Mouse (Mus musculus): ENCODE measurements around the gene Flnc. TPM values are rescaled to one million over a fixed set of nuclear protein-coding genes. Genes with fewer than 3 reads are reported as not detected.

The Flnc gene
- polyA plus RNA-seq, 1 experiment, result 11.2 TPM

- Histone ChIP-seq H3K4me1 (ENCODE audit: control insufficient read depth, insufficient read depth, low read length) (0 out of 2 replicates have a peak, but pooled peaks cover 2% of the 10 kb centered on the region), H3K4me3 (replicated peaks; ENCODE audit: extremely low read depth, low read depth, low read length) (peak overlapping the region; percentile 36)
- WGBS, result 10% methylated on average over 24 of the region's 24 CpGs
- TF ChIP-seq POLR2A (IDR thresholded peaks at IDR 0.05; ENCODE audit: borderline replicate concordance, extremely low read depth, low read depth, low read length) (no peak), CTCF (IDR thresholded peaks at IDR 0.05; ENCODE audit: insufficient read depth, low read length) (no peak)
- DNase-seq, result no peak
These were observed 36.1 kb upstream of the Flnc start for GRCm38 (mm10) chr6:29396714-29397540.

GRCm38 (mm10) chr6:29397575-29397974, 35.5 kb upstream of the Flnc start:
- TF ChIP-seq CTCF (IDR thresholded peaks at IDR 0.05; ENCODE audit: insufficient read depth, low read length), result no peak
- TF ChIP-seq POLR2A (IDR thresholded peaks at IDR 0.05; ENCODE audit: borderline replicate concordance, extremely low read depth, low read depth, low read length), result no peak
- WGBS, result 28% methylated on average over 6 of the region's 6 CpGs
- DNase-seq, result no peak
- H3K4me3 ChIP-seq (replicated peaks; ENCODE audit: extremely low read depth, low read depth, low read length), result no peak overlapping the region
- 0 out of 2 replicates have a peak, but pooled peaks cover 2% of the 10 kb centered on the region for H3K4me1 ChIP-seq (ENCODE audit: control insufficient read depth, insufficient read depth, low read length)

GRCm38 (mm10) chr6:29399851-29400250, 33.2 kb upstream of the Flnc start:
- DNase-seq, result no peak
- Histone ChIP-seq H3K4me3 (replicated peaks; ENCODE audit: extremely low read depth, low read depth, low read length) (no peak overlapping the region), H3K4me1 (ENCODE audit: control insufficient read depth, insufficient read depth, low read length) (0 out of 2 replicates have a peak, but pooled peaks cover 2% of the 10 kb centered on the region)
- 85% methylated on average over 4 of the region's 4 CpGs for WGBS
- TF ChIP-seq POLR2A (IDR thresholded peaks at IDR 0.05; ENCODE audit: borderline replicate concordance, extremely low read depth, low read depth, low read length), result no peak
- TF ChIP-seq CTCF (IDR thresholded peaks at IDR 0.05; ENCODE audit: insufficient read depth, low read length), result no peak

DNA sequence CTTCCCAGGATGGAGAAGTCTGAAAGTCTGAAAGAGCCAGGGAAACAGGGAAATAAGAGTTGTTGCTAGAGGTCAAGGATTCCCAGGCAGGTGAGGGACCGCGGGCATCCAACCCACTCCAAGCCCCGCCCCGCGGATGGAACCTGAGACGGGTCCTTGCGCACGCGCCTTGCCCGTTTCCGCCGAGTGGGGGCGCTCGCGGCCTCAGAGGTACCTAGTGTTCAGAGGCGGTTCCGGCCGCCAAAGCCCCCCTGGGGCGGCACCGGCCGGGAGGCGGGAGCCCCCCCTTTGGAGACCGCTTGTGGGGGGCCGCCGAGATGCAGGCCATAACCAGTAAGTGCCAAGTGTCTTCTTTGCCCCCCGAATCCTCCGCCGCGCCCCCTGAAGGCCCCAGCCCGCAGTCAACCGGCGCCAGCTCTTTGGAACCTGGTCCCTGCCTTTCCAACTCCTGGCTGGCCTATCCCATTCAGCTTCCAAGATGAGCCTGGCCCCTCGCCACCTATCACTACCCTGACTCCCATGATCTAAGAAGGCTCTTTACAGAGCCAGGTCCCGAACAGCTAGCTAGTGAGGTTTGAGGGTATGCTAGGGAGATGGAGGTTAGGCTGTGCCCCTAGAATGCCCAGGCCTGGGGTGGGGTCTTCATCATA, 30.2 kb upstream of the Flnc start:
- DNase-seq, result no peak
- TF ChIP-seq CTCF (IDR thresholded peaks at IDR 0.05; ENCODE audit: insufficient read depth, low read length), result no peak
- no peak for TF ChIP-seq POLR2A (IDR thresholded peaks at IDR 0.05; ENCODE audit: borderline replicate concordance, extremely low read depth, low read depth, low read length)
- Histone ChIP-seq H3K4me1 (ENCODE audit: control insufficient read depth, insufficient read depth, low read length) (no peaks in the 10 kb centered on the region), H3K4me3 (replicated peaks; ENCODE audit: extremely low read depth, low read depth, low read length) (no peak overlapping the region)
- 8% methylated on average over 34 of the region's 34 CpGs for WGBS

- 78% methylated on average over 6 of the region's 6 CpGs for WGBS
- no peak overlapping the region for H3K4me3 ChIP-seq (replicated peaks; ENCODE audit: extremely low read depth, low read depth, low read length)
- DNase-seq, result no peak
- H3K4me1 ChIP-seq (ENCODE audit: control insufficient read depth, insufficient read depth, low read length), result no peaks in the 10 kb centered on the region
- TF ChIP-seq POLR2A (IDR thresholded peaks at IDR 0.05; ENCODE audit: borderline replicate concordance, extremely low read depth, low read depth, low read length) (no peak), CTCF (IDR thresholded peaks at IDR 0.05; ENCODE audit: insufficient read depth, low read length) (no peak)
These were observed 26.6 kb upstream of the Flnc start for GRCm38 (mm10) chr6:29406412-29406811.

DNA sequence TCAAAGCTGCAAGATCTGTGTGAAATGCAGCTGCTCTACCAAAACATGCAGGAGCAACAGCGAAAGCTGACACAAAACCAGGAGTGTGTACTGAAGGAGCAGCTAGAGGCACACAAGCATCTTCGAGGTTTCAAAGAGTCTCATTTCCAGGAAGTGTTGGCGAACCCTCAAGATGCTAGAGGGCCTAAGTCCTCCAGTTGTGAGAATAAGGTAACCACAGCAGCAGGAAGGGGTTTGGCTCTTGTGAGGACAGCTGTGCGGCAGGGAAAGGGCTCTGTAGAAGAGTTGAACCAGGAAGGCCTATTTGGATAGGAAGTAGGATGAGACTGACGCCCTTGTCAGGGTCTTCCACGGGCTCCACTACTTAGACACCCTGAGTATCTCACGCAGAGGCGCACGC, 17.6 kb upstream of the Flnc start:
- WGBS, result 62% methylated on average over 9 of the region's 9 CpGs
- DNase-seq, result no peak
- TF ChIP-seq CTCF (IDR thresholded peaks at IDR 0.05; ENCODE audit: insufficient read depth, low read length), result no peak
- no peak for TF ChIP-seq POLR2A (IDR thresholded peaks at IDR 0.05; ENCODE audit: borderline replicate concordance, extremely low read depth, low read depth, low read length)
- Histone ChIP-seq H3K4me1 (ENCODE audit: control insufficient read depth, insufficient read depth, low read length) (no peaks in the 10 kb centered on the region), H3K4me3 (replicated peaks; ENCODE audit: extremely low read depth, low read depth, low read length) (no peak overlapping the region)

GRCm38 (mm10) chr6:29420596-29420995, 12.5 kb upstream of the Flnc start:
- Histone ChIP-seq H3K4me3 (replicated peaks; ENCODE audit: extremely low read depth, low read depth, low read length) (no peak overlapping the region), H3K4me1 (ENCODE audit: control insufficient read depth, insufficient read depth, low read length) (no peaks in the 10 kb centered on the region)
- DNase-seq, result no peak
- no peak for TF ChIP-seq POLR2A (IDR thresholded peaks at IDR 0.05; ENCODE audit: borderline replicate concordance, extremely low read depth, low read depth, low read length)
- WGBS, result 69% methylated on average over 2 of the region's 2 CpGs

- TF ChIP-seq CTCF (IDR thresholded peaks at IDR 0.05; ENCODE audit: insufficient read depth, low read length) (no peak), POLR2A (IDR thresholded peaks at IDR 0.05; ENCODE audit: borderline replicate concordance, extremely low read depth, low read depth, low read length) (no peak)
- H3K4me1 ChIP-seq (ENCODE audit: control insufficient read depth, insufficient read depth, low read length), result no peaks in the 10 kb centered on the region
- DNase-seq, result no peak
- H3K4me3 ChIP-seq (replicated peaks; ENCODE audit: extremely low read depth, low read depth, low read length), result no peak overlapping the region
- 88% methylated on average over 8 of the region's 8 CpGs for WGBS
These were observed 7.9 kb upstream of the Flnc start for GRCm38 (mm10) chr6:29425118-29425517.

DNA sequence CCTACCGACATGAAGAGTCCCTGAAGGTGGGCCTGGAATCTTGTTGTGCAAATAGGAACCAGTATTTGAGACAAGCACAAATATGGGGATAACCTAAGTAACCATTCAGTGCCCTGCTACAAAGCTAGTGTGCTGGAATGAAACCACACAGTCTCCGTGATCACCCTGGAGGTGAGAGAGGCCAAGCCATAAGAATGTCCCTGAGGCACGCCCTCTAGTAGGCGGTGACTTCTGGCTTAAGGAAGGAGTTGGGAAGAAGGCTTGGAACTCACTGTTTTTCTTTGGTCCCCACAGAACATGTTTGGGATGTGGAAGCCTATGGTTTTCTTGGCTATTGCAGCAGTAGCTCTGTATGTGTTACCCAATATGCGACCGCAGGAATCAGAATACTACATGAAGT, 6.7 kb upstream of the Flnc start:
- TF ChIP-seq POLR2A (IDR thresholded peaks at IDR 0.05; ENCODE audit: borderline replicate concordance, extremely low read depth, low read depth, low read length) (no peak), CTCF (IDR thresholded peaks at IDR 0.05; ENCODE audit: insufficient read depth, low read length) (no peak)
- no peak overlapping the region for H3K4me3 ChIP-seq (replicated peaks; ENCODE audit: extremely low read depth, low read depth, low read length)
- DNase-seq, result no peak
- H3K4me1 ChIP-seq (ENCODE audit: control insufficient read depth, insufficient read depth, low read length), result no peaks in the 10 kb centered on the region
- WGBS, result 72% methylated on average over 6 of the region's 6 CpGs

- DNase-seq, result no peak
- no peak for TF ChIP-seq POLR2A (IDR thresholded peaks at IDR 0.05; ENCODE audit: borderline replicate concordance, extremely low read depth, low read depth, low read length)
- no peak for TF ChIP-seq CTCF (IDR thresholded peaks at IDR 0.05; ENCODE audit: insufficient read depth, low read length)
- H3K4me1 ChIP-seq (ENCODE audit: control insufficient read depth, insufficient read depth, low read length), result peaks cover 3% of the 10 kb centered on the region; the same call in 1 of the 2 replicates
- H3K4me3 ChIP-seq (replicated peaks; ENCODE audit: extremely low read depth, low read depth, low read length), result no peak overlapping the region
- 56% methylated on average over 4 of the region's 4 CpGs for WGBS
These were observed 4.9 kb upstream of the Flnc start for GRCm38 (mm10) chr6:29428171-29428570.
